Mouse (Mus musculus) lung, postnatal 0 days (tissue): ENCODE measurements around the gene Rora. TPM values are rescaled to one million over a fixed set of nuclear protein-coding genes. Genes with fewer than 3 reads are reported as not detected.

ENCODE experiments used
- ATAC-seq: fragments of 200-750 bp; cut with Nextera tagmentation; 2 replicates; pipeline ENCODE4 v1.8.0; 2017; ENCODE audit warnings: moderate library complexity
- DNase-seq: peaks from one replicate; pipeline ENCODE4 v3.0.0-alpha.2; 2016; ENCODE audit warnings: low spot score
- H3K27ac ChIP-seq: fragments of 300-500 bp; sonication (generic); 2 replicates; pipeline ENCODE4 v1.5.1; 2014; ENCODE audit warnings: antibody characterized with exemption, mild to moderate bottlenecking, low read length, mixed read lengths
- H3K27me3 ChIP-seq: fragments of 300-500 bp; sonication (generic); replicated peaks from 2 replicates; pipeline ENCODE4 v1.6.1; 2014; ENCODE audit warnings: low read length, mixed read lengths; ENCODE audit not compliant: insufficient read depth
- H3K36me3 ChIP-seq: fragments of 300-500 bp; sonication (generic); 2 replicates; pipeline ENCODE4 v1.6.1; 2014; ENCODE audit warnings: low read length, mixed read lengths; ENCODE audit not compliant: insufficient read depth
- H3K4me1 ChIP-seq: fragments of 300-500 bp; sonication (generic); 2 replicates; pipeline ENCODE4 v1.6.1; 2014; ENCODE audit warnings: antibody characterized with exemption, low read depth, low read length, mixed read lengths; ENCODE audit not compliant: insufficient read depth
- H3K4me2 ChIP-seq: fragments of 300-500 bp; sonication (generic); replicated peaks from 2 replicates; pipeline ENCODE4 v1.6.1; 2014; ENCODE audit warnings: low read depth, mild to moderate bottlenecking, low read length, moderate library complexity, mixed read lengths
- H3K4me3 ChIP-seq: fragments of 300-500 bp; sonication (generic); 2 replicates; pipeline ENCODE4 v1.5.1; 2014; ENCODE audit warnings: low read depth, low read length
- H3K9ac ChIP-seq: fragments of 300-500 bp; sonication (generic); replicated peaks from 2 replicates; pipeline ENCODE4 v1.6.1; 2014; ENCODE audit warnings: low read depth, mild to moderate bottlenecking
- H3K9me3 ChIP-seq: fragments of 300-500 bp; sonication (generic); 2 replicates; pipeline ENCODE4 v1.6.1; 2016; ENCODE audit warnings: low read length, mixed read lengths
- CTCF ChIP-seq: IDR thresholded peaks from 2 replicates; pipeline ENCODE4 v1.5.1; 2016; ENCODE audit warnings: antibody characterized with exemption, mild to moderate bottlenecking
- EP300 ChIP-seq: IDR thresholded peaks from 2 replicates; pipeline ENCODE4 v1.6.1; 2016; ENCODE audit warnings: antibody characterized with exemption, mild to moderate bottlenecking, control low read depth
- WGBS: fragments of 180-500 bp; shearing (Covaris S2); extraction: QIAGEN DNeasy Blood & Tissue Kit; methylation state at CpG from one replicate; pipeline ENCODE4 v1.1.7; 2014; 5-methylcytosine and 5-hydroxymethylcytosine counted together
- polyA plus RNA-seq: library from polyadenylated mRNA; unstranded; fragments of >200 nt; fragmentation: Nextera tagmentation; extraction: Ambion mirVana; gene quantifications from 2 replicates; pipeline ENCODE4 v1.2.1, GENCODE M21; 2015

Gene Rora
- polyA plus RNA-seq, 1 experiment from 2014 or later: 18.8 TPM

DNA sequence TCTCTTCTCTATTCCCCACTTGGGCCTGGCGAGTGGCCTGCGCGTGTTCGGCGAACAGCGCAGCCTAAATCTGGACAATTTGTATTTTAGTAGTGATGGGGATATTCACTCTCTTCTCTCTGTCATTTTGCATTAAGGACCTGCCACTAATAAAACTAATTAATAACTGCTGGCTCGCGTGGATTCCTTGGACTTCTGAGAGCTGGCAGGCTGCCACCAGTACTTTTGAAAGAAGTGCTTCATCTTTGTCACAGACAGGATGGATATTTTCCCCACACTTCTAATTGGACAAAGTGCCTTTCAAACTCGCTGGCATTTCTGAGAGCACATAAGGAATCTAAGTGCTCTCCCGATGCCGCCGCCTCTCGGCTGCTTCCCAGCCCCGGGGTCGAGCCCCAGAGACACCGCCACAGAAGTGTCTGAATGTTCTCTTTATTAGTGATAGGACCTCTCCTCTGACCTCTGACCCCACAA is 41.9 kb downstream of the Rora start:
- Histone ChIP-seq H3K27ac (no peak overlapping the region), H3K4me2 (0 out of 2 replicates have a peak overlapping the region, but pooled peaks have one; percentile 18), H3K4me3 (no peak overlapping the region), H3K4me1 (peaks cover 19% of the 10 kb centered on the region), H3K9me3 (no peaks in the 10 kb centered on the region), H3K9ac (no peak overlapping the region), H3K36me3 (no peaks in the 10 kb centered on the region), H3K27me3 (no peaks in the 10 kb centered on the region)
- DNase-seq (peak; percentile 51), ATAC-seq (peak; percentile 30)
- TF ChIP-seq CTCF (no peak), EP300 (no peak)
- 24% methylated on average over 16 of the region's 16 CpGs for WGBS

DNA sequence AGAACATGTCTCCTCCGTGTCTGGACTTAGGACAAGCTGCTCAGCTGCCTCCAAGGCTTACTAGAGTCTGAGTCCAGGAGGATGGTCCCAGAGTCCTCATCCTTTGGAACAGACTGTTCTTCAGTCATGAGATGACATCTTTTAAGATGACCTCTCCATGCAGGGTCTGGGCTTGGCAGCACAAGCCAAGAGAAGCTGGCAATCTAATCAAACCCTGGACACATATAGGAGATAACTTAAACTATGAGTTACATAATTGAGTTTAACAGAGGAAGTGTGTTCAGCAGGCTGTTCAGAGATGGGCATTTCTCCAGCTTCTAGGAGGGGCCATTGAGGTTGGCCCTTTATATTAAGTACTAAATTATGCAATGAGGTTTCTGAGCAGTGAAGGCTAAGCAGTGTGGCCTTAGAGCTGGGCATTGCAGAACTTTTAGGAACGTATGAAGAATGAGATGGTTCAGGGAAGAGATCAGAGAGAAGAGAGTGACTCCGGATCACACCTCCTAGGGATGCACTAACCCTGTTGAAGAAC is 42.9 kb downstream of the Rora start:
- Histone ChIP-seq H3K27me3 (no peaks in the 10 kb centered on the region), H3K4me1 (peaks cover 19% of the 10 kb centered on the region), H3K4me2 (no peak overlapping the region), H3K4me3 (no peak overlapping the region), H3K9ac (no peak overlapping the region), H3K36me3 (no peaks in the 10 kb centered on the region), H3K27ac (no peak overlapping the region), H3K9me3 (no peaks in the 10 kb centered on the region)
- TF ChIP-seq CTCF (no peak), EP300 (no peak)
- ATAC-seq: peak; percentile 59
- WGBS: 65% methylated on average over 3 of the region's 3 CpGs
- peak; percentile 70 for DNase-seq

DNA sequence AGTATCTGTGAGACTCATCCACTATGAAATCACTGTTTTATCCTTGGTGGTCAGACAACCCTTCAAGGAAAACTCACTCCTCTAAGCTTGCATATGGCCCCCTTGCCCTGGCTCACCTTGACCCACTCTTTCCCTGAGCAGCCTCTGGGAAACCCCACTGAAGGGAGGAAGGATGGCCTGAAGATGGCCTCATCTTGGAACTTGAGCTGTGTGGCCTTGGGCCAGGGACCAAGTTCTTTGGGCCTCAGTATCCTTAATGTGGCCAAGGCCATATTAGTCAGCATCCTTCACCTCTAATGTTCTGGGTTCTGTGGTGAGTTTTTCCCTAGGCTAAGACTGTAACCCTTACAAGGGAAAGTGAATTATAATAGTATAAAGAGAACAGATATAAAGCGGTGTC is 45.8 kb downstream of the Rora start:
- H3K4me3 ChIP-seq: no peak overlapping the region
- H3K4me1 ChIP-seq: peaks cover 19% of the 10 kb centered on the region
- WGBS: 71% methylated on average over 1 of the region's 1 CpGs
- no peaks in the 10 kb centered on the region for H3K9me3 ChIP-seq
- DNase-seq (no peak), ATAC-seq (no peak)
- no peak overlapping the region for H3K4me2 ChIP-seq
- H3K9ac ChIP-seq: no peak overlapping the region
- no peaks in the 10 kb centered on the region for H3K36me3 ChIP-seq
- H3K27ac ChIP-seq: no peak overlapping the region
- no peaks in the 10 kb centered on the region for H3K27me3 ChIP-seq
- TF ChIP-seq EP300 (no peak), CTCF (no peak)

DNA sequence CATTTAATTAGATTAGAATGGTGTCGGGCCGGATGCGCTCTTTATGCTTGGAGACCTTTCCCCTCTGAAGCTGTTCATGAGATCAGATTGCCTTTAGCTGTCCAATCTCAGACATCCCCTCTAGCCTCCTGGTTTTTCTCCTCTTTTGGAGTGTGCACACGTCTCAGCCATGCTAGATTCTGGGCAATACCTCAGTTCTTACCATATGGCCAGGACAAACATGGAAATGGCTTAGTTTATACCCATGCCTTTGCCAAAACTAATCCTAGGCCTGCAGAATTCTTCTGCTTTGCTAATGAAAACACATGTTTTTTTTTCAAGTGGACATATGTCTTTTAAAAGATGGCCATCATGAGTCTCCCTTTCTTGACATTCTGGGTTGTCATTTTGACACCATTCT is 46.3 kb downstream of the Rora start:
- H3K9me3 ChIP-seq: no peaks in the 10 kb centered on the region
- no peaks in the 10 kb centered on the region for H3K27me3 ChIP-seq
- no peak overlapping the region for H3K9ac ChIP-seq
- ATAC-seq: no peak
- WGBS: 65% methylated on average over 4 of the region's 4 CpGs
- no peak overlapping the region for H3K4me2 ChIP-seq
- no peak overlapping the region for H3K4me3 ChIP-seq
- TF ChIP-seq EP300 (no peak), CTCF (no peak)
- H3K36me3 ChIP-seq: no peaks in the 10 kb centered on the region
- peaks cover 19% of the 10 kb centered on the region for H3K4me1 ChIP-seq
- no peak overlapping the region for H3K27ac ChIP-seq
- DNase-seq: no peak

DNA sequence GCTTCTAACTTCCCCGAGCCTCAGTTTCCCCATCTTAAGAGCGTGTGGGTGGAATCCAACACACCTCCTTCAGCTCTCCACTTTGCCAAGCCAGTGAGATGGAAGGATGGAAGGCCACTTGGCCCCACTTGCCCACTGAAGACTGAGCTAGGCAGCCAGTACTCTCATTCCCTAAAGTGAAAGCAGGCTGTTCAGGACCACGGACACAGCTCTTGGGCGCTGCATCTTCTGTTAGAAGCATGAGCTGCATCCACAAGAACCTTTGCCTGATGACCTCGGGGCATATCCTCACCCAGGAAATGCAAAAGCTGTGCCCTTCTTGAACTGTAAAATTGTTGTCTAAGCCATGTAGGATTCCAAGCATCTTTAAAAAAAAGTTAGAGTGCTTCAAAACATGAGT is 54.0 kb downstream of the Rora start:
- DNase-seq: no peak
- H3K27me3 ChIP-seq: no peaks in the 10 kb centered on the region

DNA sequence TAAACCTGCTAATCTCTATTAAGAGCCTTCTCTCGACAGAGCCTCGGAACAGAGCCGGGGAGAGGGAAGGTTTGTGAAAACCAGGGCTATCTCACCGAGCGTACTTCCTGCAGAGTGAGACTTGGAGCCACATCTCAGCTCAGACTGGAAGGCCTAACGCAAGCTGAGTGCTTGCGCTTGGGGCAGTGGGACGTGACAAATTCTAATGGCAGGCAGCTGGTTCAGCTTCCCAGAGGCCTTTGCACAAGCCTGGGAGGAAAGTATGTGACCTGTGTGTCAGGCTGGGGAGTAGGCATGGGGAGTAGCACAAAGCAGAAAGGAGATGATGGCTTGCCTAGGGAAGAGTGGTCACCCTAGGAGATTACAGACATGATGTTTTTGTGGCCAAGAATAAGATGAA is 55.6 kb downstream of the Rora start:
- H3K4me2 ChIP-seq: no peak overlapping the region
- no peaks in the 10 kb centered on the region for H3K36me3 ChIP-seq
- H3K9me3 ChIP-seq: no peaks in the 10 kb centered on the region
- ATAC-seq (no peak), DNase-seq (no peak)
- H3K4me3 ChIP-seq: no peak overlapping the region
- WGBS: 68% methylated on average over 8 of the region's 8 CpGs
- H3K4me1 ChIP-seq: no peaks in the 10 kb centered on the region
- no peak overlapping the region for H3K27ac ChIP-seq
- no peak for TF ChIP-seq EP300
- no peak for TF ChIP-seq CTCF
- H3K9ac ChIP-seq: no peak overlapping the region
- H3K27me3 ChIP-seq: no peaks in the 10 kb centered on the region

More for the DNA sequence above, 54.0 kb downstream of the Rora start:
- no peak overlapping the region for H3K4me3 ChIP-seq
- H3K9me3 ChIP-seq: no peaks in the 10 kb centered on the region
- TF ChIP-seq CTCF: no peak
- no peak for TF ChIP-seq EP300
- ATAC-seq: no peak
- no peaks in the 10 kb centered on the region for H3K4me1 ChIP-seq
- 59% methylated on average over 5 of the region's 5 CpGs for WGBS
- H3K9ac ChIP-seq: no peak overlapping the region
- H3K36me3 ChIP-seq: no peaks in the 10 kb centered on the region
- H3K27ac ChIP-seq: no peak overlapping the region
- no peak overlapping the region for H3K4me2 ChIP-seq
